Mouse (Mus musculus) megakaryocyte, embryonic 14.5 days (primary cell): ENCODE data around the gene Ankrd27. TPM values are rescaled to one million over a fixed set of nuclear protein-coding genes. Genes with fewer than 3 reads are reported as not detected.

Experiments used
- H3K27me3 ChIP-seq: replicated peaks from 2 replicates; pipeline ENCODE3; 2012; ENCODE audit warnings: inconsistent platforms
- H3K36me3 ChIP-seq: replicated peaks from 2 replicates; pipeline ENCODE3; 2012; ENCODE audit warnings: low read length, inconsistent platforms, mixed read lengths
- H3K4me1 ChIP-seq: 2 replicates; pipeline ENCODE4 v1.6.1; 2012; ENCODE audit warnings: inconsistent platforms
- H3K4me3 ChIP-seq: replicated peaks from 2 replicates; pipeline ENCODE3; 2012; ENCODE audit warnings: moderate library complexity, mild to moderate bottlenecking, inconsistent platforms
- H3K9me3 ChIP-seq: 2 replicates; pipeline ENCODE4 v1.6.1; 2012; ENCODE audit warnings: inconsistent platforms
- FLI1 ChIP-seq: IDR thresholded peaks from 2 replicates; pipeline ENCODE4 v1.6.1; 2012; ENCODE audit warnings: low read length, inconsistent platforms, mixed read lengths
- GATA1 ChIP-seq: IDR thresholded peaks from 3 replicates; pipeline ENCODE4 v1.6.1; 2012; ENCODE audit warnings: mixed read lengths, low read length, inconsistent platforms, borderline replicate concordance
- polyA plus RNA-seq: library from polyadenylated mRNA; stranded (reverse); fragments of >175 nt; gene quantifications from 2 replicates; pipeline ENCODE4 v1.2.3, GENCODE M21; 2012; ENCODE audit warnings: low replicate concordance; ENCODE audit not compliant: insufficient read depth

Gene Ankrd27
- polyA plus RNA-seq, 1 experiment = 33.7 TPM

- no peak overlapping the region for H3K4me3 ChIP-seq
- H3K9me3 ChIP-seq = peaks cover 8% of the 10 kb centered on the region; the same call in 1 of the 2 replicates
- H3K36me3 ChIP-seq = peaks cover 84% of the 10 kb centered on the region
- TF ChIP-seq FLI1 (no peak), GATA1 (no peak)
- H3K4me1 ChIP-seq = peaks cover 48% of the 10 kb centered on the region
- H3K27me3 ChIP-seq = no peaks in the 10 kb centered on the region
Observed at GRCm38 (mm10) chr7:35594311-35594710, 8.3 kb downstream of the Ankrd27 start.

- H3K36me3 ChIP-seq = peaks cover 94% of the 10 kb centered on the region
- no peaks in the 10 kb centered on the region for H3K9me3 ChIP-seq
- no peaks in the 10 kb centered on the region for H3K27me3 ChIP-seq
- H3K4me1 ChIP-seq = peaks cover 14% of the 10 kb centered on the region; the same call in 1 of the 2 replicates
- no peak for TF ChIP-seq FLI1
- TF ChIP-seq GATA1 = no peak
- H3K4me3 ChIP-seq = no peak overlapping the region
Observed at GRCm38 (mm10) chr7:35599492-35599891, 13.4 kb downstream of the Ankrd27 start.

GRCm38 (mm10) chr7:35600031-35600430 lies 14.0 kb downstream of the Ankrd27 start:
- TF ChIP-seq FLI1 (no peak), GATA1 (no peak)
- Histone ChIP-seq H3K36me3 (peaks cover 90% of the 10 kb centered on the region), H3K9me3 (no peaks in the 10 kb centered on the region), H3K27me3 (no peaks in the 10 kb centered on the region), H3K4me1 (peaks cover 14% of the 10 kb centered on the region; the same call in 1 of the 2 replicates), H3K4me3 (no peak overlapping the region)

GRCm38 (mm10) chr7:35601106-35601505 lies 15.1 kb downstream of the Ankrd27 start:
- H3K36me3 ChIP-seq = peaks cover 90% of the 10 kb centered on the region
- no peak overlapping the region for H3K4me3 ChIP-seq
- H3K4me1 ChIP-seq = peaks cover 14% of the 10 kb centered on the region
- H3K9me3 ChIP-seq = no peaks in the 10 kb centered on the region
- TF ChIP-seq FLI1 (no peak), GATA1 (no peak)
- H3K27me3 ChIP-seq = no peaks in the 10 kb centered on the region

- Histone ChIP-seq H3K36me3 (peaks cover 89% of the 10 kb centered on the region), H3K4me1 (peaks cover 29% of the 10 kb centered on the region), H3K9me3 (peaks cover 5% of the 10 kb centered on the region; the same call in 1 of the 2 replicates), H3K4me3 (no peak overlapping the region), H3K27me3 (no peaks in the 10 kb centered on the region)
- TF ChIP-seq GATA1 (no peak), FLI1 (no peak)
Observed at GRCm38 (mm10) chr7:35602766-35603165, 16.7 kb downstream of the Ankrd27 start.

GRCm38 (mm10) chr7:35606816-35607215 lies 20.8 kb downstream of the Ankrd27 start:
- H3K36me3 ChIP-seq = peaks cover 91% of the 10 kb centered on the region
- H3K4me3 ChIP-seq = no peak overlapping the region
- no peaks in the 10 kb centered on the region for H3K27me3 ChIP-seq
- peaks cover 5% of the 10 kb centered on the region; the same call in 1 of the 2 replicates for H3K9me3 ChIP-seq
- H3K4me1 ChIP-seq = peaks cover 34% of the 10 kb centered on the region
- TF ChIP-seq GATA1 (no peak), FLI1 (no peak)

GRCm38 (mm10) chr7:35609245-35609644 lies 23.2 kb downstream of the Ankrd27 start:
- Histone ChIP-seq H3K27me3 (no peaks in the 10 kb centered on the region), H3K4me1 (peaks cover 34% of the 10 kb centered on the region), H3K4me3 (no peak overlapping the region), H3K9me3 (peaks cover 5% of the 10 kb centered on the region; the same call in 1 of the 2 replicates), H3K36me3 (peaks cover 93% of the 10 kb centered on the region)
- TF ChIP-seq FLI1 = no peak
- no peak for TF ChIP-seq GATA1

- Histone ChIP-seq H3K9me3 (no peaks in the 10 kb centered on the region), H3K4me1 (no peaks in the 10 kb centered on the region), H3K4me3 (no peak overlapping the region), H3K27me3 (no peaks in the 10 kb centered on the region), H3K36me3 (peaks cover 98% of the 10 kb centered on the region)
- TF ChIP-seq FLI1 (no peak), GATA1 (no peak)
Observed at GRCm38 (mm10) chr7:35617513-35617912, 31.5 kb downstream of the Ankrd27 start.

GRCm38 (mm10) chr7:35622626-35623025 lies 36.6 kb downstream of the Ankrd27 start:
- Histone ChIP-seq H3K27me3 (no peaks in the 10 kb centered on the region), H3K9me3 (no peaks in the 10 kb centered on the region), H3K4me1 (no peaks in the 10 kb centered on the region), H3K36me3 (peaks cover 98% of the 10 kb centered on the region), H3K4me3 (no peak overlapping the region)
- TF ChIP-seq GATA1 = no peak
- TF ChIP-seq FLI1 = no peak

GRCm38 (mm10) chr7:35626038-35626437 lies 40.0 kb downstream of the Ankrd27 start:
- Histone ChIP-seq H3K4me1 (no peaks in the 10 kb centered on the region), H3K36me3 (peaks cover 96% of the 10 kb centered on the region), H3K27me3 (no peaks in the 10 kb centered on the region), H3K4me3 (no peak overlapping the region), H3K9me3 (no peaks in the 10 kb centered on the region)
- TF ChIP-seq GATA1 (no peak), FLI1 (no peak)

GRCm38 (mm10) chr7:35627371-35627770 lies 41.3 kb downstream of the Ankrd27 start:
- TF ChIP-seq FLI1 = no peak
- TF ChIP-seq GATA1 = no peak
- no peaks in the 10 kb centered on the region for H3K4me1 ChIP-seq
- no peaks in the 10 kb centered on the region for H3K27me3 ChIP-seq
- peaks cover 95% of the 10 kb centered on the region for H3K36me3 ChIP-seq
- H3K9me3 ChIP-seq = no peaks in the 10 kb centered on the region
- H3K4me3 ChIP-seq = no peak overlapping the region
